Mouse (Mus musculus): ENCODE results near the gene Nrn1l.

Gene Nrn1l

GRCm38 (mm10) chr8:105893339-105893738 lies at the start of gene Nrn1l:
Nrn1l (plus strand) TSS chr8:105893567.
- peak; percentile 25 for DNase-seq (ENCODE audit: low read depth)

- DNase-seq (ENCODE audit: low read depth), result no peak
These were observed 46.7 kb upstream of the Nrn1l start for GRCm38 (mm10) chr8:105846678-105847077.

GRCm38 (mm10) chr8:105850014-105850413 lies 43.4 kb upstream of the Nrn1l start:
- no peak for DNase-seq (ENCODE audit: low read depth)

- DNase-seq (ENCODE audit: low read depth), result no peak
These were observed 42.8 kb upstream of the Nrn1l start for GRCm38 (mm10) chr8:105850611-105851010.

- peak; percentile 94 for DNase-seq (ENCODE audit: low read depth)
These were observed 41.7 kb upstream of the Nrn1l start for GRCm38 (mm10) chr8:105851651-105852143.

- DNase-seq (ENCODE audit: low read depth), result no peak
These were observed 41.1 kb upstream of the Nrn1l start for GRCm38 (mm10) chr8:105852146-105852729.

GRCm38 (mm10) chr8:105853178-105853577 lies 40.2 kb upstream of the Nrn1l start, which contains the start of gene Cenpt:
Cenpt (minus strand) TSS chr8:105853278.
- DNase-seq (ENCODE audit: low read depth), result no peak

GRCm38 (mm10) chr8:105854303-105854702 lies 39.1 kb upstream of the Nrn1l start:
- DNase-seq (ENCODE audit: low read depth), result no peak

GRCm38 (mm10) chr8:105854715-105855216 lies 38.6 kb upstream of the Nrn1l start, which contains the start of gene Thap11:
Thap11 (plus strand) TSS chr8:105855132.
- peak; percentile 97 for DNase-seq (ENCODE audit: low read depth)

GRCm38 (mm10) chr8:105855248-105856167 lies 37.9 kb upstream of the Nrn1l start:
- DNase-seq (ENCODE audit: low read depth), result no peak

GRCm38 (mm10) chr8:105856168-105856835 lies 37.1 kb upstream of the Nrn1l start:
- DNase-seq (ENCODE audit: low read depth), result peak; percentile 41

GRCm38 (mm10) chr8:105858495-105858894 lies 34.9 kb upstream of the Nrn1l start:
- DNase-seq (ENCODE audit: low read depth), result no peak

GRCm38 (mm10) chr8:105859314-105859713 lies 34.1 kb upstream of the Nrn1l start:
- peak; percentile 52 for DNase-seq (ENCODE audit: low read depth)

GRCm38 (mm10) chr8:105860143-105860981 lies 33.0 kb upstream of the Nrn1l start, which contains the start of gene Nutf2:
Nutf2 (plus strand) TSS chr8:105860580.
- peak; percentile 95 for DNase-seq (ENCODE audit: low read depth)

- DNase-seq (ENCODE audit: low read depth), result peak; percentile 44
These were observed 31.4 kb upstream of the Nrn1l start for GRCm38 (mm10) chr8:105861951-105862350.

- DNase-seq (ENCODE audit: low read depth), result no peak
These were observed 26.9 kb upstream of the Nrn1l start for GRCm38 (mm10) chr8:105866364-105867029.

- no peak for DNase-seq (ENCODE audit: low read depth)
These were observed 19.1 kb upstream of the Nrn1l start for GRCm38 (mm10) chr8:105874301-105874700.

GRCm38 (mm10) chr8:105880754-105881520 lies 12.4 kb upstream of the Nrn1l start, which contains the start of gene Edc4:
Edc4 (plus strand) TSS chr8:105880881.
- peak; percentile 94 for DNase-seq (ENCODE audit: low read depth)

- DNase-seq (ENCODE audit: low read depth), result no peak
These were observed 3.5 kb upstream of the Nrn1l start for GRCm38 (mm10) chr8:105889756-105890465.
